Mouse (Mus musculus) kidney, postnatal 0 days (tissue): ENCODE results near the gene Slc12a9. TPM values are rescaled to one million over a fixed set of nuclear protein-coding genes. Genes with fewer than 3 reads are reported as not detected.

Experiments
- ATAC-seq: fragments of 200-750 bp; cut with Nextera tagmentation; replicated peaks from 2 replicates; pipeline ENCODE4 v1.8.0; 2017; ENCODE audit warnings: low read depth, moderate number of reproducible peaks, moderate TSS enrichment, moderate library complexity; ENCODE audit not compliant: low FRiP score
- DNase-seq: peaks from one replicate; pipeline ENCODE4 v3.0.0-alpha.2; 2016; ENCODE audit warnings: low spot score
- H3K27ac ChIP-seq: fragments of 300-500 bp; sonication (generic); 2 replicates; pipeline ENCODE4 v1.5.1; 2014; ENCODE audit warnings: mild to moderate bottlenecking
- H3K27me3 ChIP-seq: fragments of 300-500 bp; sonication (generic); 2 replicates; pipeline ENCODE4 v1.6.1; 2014; ENCODE audit warnings: low read length, mixed read lengths; ENCODE audit not compliant: insufficient read depth
- H3K36me3 ChIP-seq: fragments of 300-500 bp; sonication (generic); 2 replicates; pipeline ENCODE4 v1.6.1; 2014; ENCODE audit warnings: low read length, mixed read lengths; ENCODE audit not compliant: insufficient read depth
- H3K4me1 ChIP-seq: fragments of 300-500 bp; sonication (generic); replicated peaks from 2 replicates; pipeline ENCODE4 v1.6.1; 2014; ENCODE audit warnings: antibody characterized with exemption, low read length, mixed read lengths; ENCODE audit not compliant: insufficient read depth
- H3K4me2 ChIP-seq: fragments of 300-500 bp; sonication (generic); 2 replicates; pipeline ENCODE4 v1.6.1; 2014; ENCODE audit warnings: mild to moderate bottlenecking, low read length, moderate library complexity, mixed read lengths
- H3K4me3 ChIP-seq: fragments of 300-500 bp; sonication (generic); replicated peaks from 2 replicates; pipeline ENCODE4 v1.5.1; 2014; ENCODE audit warnings: low read depth, low read length
- H3K9ac ChIP-seq: fragments of 300-500 bp; sonication (generic); 2 replicates; pipeline ENCODE4 v1.6.1; 2014; ENCODE audit warnings: low read depth, low read length
- H3K9me3 ChIP-seq: fragments of 300-500 bp; sonication (generic); replicated peaks from 2 replicates; pipeline ENCODE4 v1.6.1; 2016; ENCODE audit warnings: low read length, inconsistent platforms, mixed read lengths
- CTCF ChIP-seq: IDR thresholded peaks from 2 replicates; pipeline ENCODE4 v1.5.1; 2016; ENCODE audit warnings: antibody characterized with exemption, low read depth, mild to moderate bottlenecking, moderate library complexity
- WGBS: fragments of 180-500 bp; shearing (Covaris S2); extraction: QIAGEN DNeasy Blood & Tissue Kit; methylation state at CpG from one replicate; pipeline ENCODE4 v1.1.7; 2014; 5-methylcytosine and 5-hydroxymethylcytosine counted together
- polyA plus RNA-seq: library from polyadenylated mRNA; unstranded; fragments of >200 nt; fragmentation: Nextera tagmentation; extraction: Ambion mirVana; gene quantifications from 2 replicates; pipeline ENCODE4 v1.2.1, GENCODE M21; 2015

Gene Slc12a9
- polyA plus RNA-seq, 1 experiment from 2014 or later, result 11.8 TPM

DNA sequence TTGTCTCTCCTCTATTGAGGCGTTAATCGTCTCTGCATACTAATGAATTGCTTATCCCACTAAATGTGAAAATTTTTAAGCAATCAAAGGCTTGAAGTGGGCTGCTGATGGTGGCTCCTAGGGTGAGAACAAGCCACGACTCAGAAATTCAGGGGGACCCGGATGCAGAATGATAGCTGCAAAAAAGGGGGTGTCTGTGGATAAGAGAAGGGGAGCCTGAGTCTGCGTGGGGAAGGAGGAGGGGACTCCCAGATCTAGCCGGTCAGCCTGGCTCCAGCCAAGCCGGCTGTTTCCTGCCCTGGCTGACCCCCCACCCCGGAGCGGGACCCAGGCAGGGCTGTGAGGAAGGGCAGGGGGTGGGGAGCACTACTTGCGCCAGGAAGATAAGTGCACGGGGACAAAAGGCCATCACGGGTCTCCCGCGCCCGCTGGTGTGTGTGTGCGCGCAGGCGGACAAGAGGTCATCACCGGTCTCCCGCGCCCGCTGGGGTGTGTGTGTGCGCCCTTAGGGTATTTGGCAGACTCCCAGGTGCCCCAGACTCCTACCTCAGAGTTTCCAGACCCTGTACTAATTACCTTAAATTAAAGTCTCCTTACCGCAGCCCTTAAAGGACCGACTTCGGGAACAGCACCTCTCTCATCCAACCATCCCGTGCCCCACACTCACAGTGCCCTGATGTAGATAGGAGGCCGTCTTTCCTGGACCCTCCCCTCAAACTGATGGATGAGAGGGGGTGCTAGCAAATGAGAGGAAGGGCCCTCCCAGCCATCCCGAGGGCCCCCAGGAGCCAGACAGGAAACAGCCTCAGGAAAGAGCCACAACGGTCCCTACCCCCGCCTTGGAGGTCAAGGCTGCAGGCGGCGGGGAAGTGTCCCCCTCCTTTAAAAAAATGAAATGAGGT, 15.3 kb upstream of the Slc12a9 start:
- H3K36me3 ChIP-seq, result 0 out of 2 replicates have a peak, but pooled peaks cover 3% of the 10 kb centered on the region
- H3K9ac ChIP-seq, result peak overlapping the region; percentile 61
- WGBS, result 2% methylated on average over 33 of the region's 33 CpGs
- DNase-seq (peak; percentile 80), ATAC-seq (peak; percentile 14; the same call in 1 of the 2 replicates)
- H3K9me3 ChIP-seq, result no peaks in the 10 kb centered on the region
- H3K4me2 ChIP-seq, result peak overlapping the region; percentile 76
- peaks cover 33% of the 10 kb centered on the region for H3K4me1 ChIP-seq
- H3K27me3 ChIP-seq, result no peaks in the 10 kb centered on the region
- H3K4me3 ChIP-seq, result peak overlapping the region; percentile 90
- H3K27ac ChIP-seq, result peak overlapping the region; percentile 98
- TF ChIP-seq CTCF, result no peak

DNA sequence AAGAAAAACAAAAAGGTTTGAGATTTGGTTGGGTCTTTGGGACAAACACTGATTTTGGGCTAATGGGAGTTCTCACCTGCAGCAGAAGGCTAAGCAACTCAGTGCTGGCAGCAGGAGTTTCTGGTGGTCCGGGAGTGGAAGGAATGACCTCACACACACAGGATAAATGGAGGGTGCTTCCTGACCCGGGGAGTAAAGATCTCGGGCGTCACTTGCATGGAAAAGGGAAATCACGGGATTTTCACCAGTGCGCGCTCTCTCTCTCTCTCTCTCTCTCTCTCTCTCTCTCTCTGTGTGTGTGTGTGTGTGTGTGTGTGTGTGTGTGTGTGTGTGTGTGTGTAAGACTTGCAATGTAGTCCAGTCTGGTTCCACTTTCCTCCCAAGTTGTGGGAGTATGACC, 14.5 kb upstream of the Slc12a9 start:
- Histone ChIP-seq H3K27ac (peak overlapping the region; percentile 98), H3K9ac (no peak overlapping the region), H3K4me1 (peaks cover 33% of the 10 kb centered on the region), H3K36me3 (no peaks in the 10 kb centered on the region), H3K4me3 (no peak overlapping the region), H3K27me3 (no peaks in the 10 kb centered on the region), H3K4me2 (peak overlapping the region; percentile 76), H3K9me3 (no peaks in the 10 kb centered on the region)
- no peak for TF ChIP-seq CTCF
- 1% methylated on average over 7 of the region's 7 CpGs for WGBS
- ATAC-seq (no peak), DNase-seq (peak; percentile 64)

- no peak for ATAC-seq
- peak overlapping the region; percentile 83; the same call in 1 of the 2 replicates for H3K27ac ChIP-seq
- H3K27me3 ChIP-seq, result no peaks in the 10 kb centered on the region
- H3K9me3 ChIP-seq, result no peaks in the 10 kb centered on the region
- H3K36me3 ChIP-seq, result no peaks in the 10 kb centered on the region
- H3K4me2 ChIP-seq, result no peak overlapping the region
- no peak overlapping the region for H3K9ac ChIP-seq
- H3K4me1 ChIP-seq, result peaks cover 25% of the 10 kb centered on the region
- no peak for DNase-seq
- 78% methylated on average over 4 of the region's 4 CpGs for WGBS
- H3K4me3 ChIP-seq, result no peak overlapping the region
- no peak for TF ChIP-seq CTCF
Observed at GRCm38 (mm10) chr5:137346983-137347382, 13.6 kb upstream of the Slc12a9 start.

- no peak overlapping the region for H3K9ac ChIP-seq
- 65% methylated on average over 1 of the region's 1 CpGs for WGBS
- no peaks in the 10 kb centered on the region for H3K36me3 ChIP-seq
- no peak for ATAC-seq
- no peak for DNase-seq
- peak overlapping the region; percentile 7; the same call in 1 of the 2 replicates for H3K4me2 ChIP-seq
- H3K27me3 ChIP-seq, result no peaks in the 10 kb centered on the region
- peaks cover 20% of the 10 kb centered on the region for H3K4me1 ChIP-seq
- no peaks in the 10 kb centered on the region for H3K9me3 ChIP-seq
- H3K4me3 ChIP-seq, result no peak overlapping the region
- peak overlapping the region; percentile 83 for H3K27ac ChIP-seq
- TF ChIP-seq CTCF, result no peak
Observed at GRCm38 (mm10) chr5:137346388-137346787, 13.0 kb upstream of the Slc12a9 start.

GRCm38 (mm10) chr5:137345821-137346220, 12.4 kb upstream of the Slc12a9 start:
- H3K27me3 ChIP-seq, result no peaks in the 10 kb centered on the region
- H3K4me2 ChIP-seq, result peak overlapping the region; percentile 7; the same call in 1 of the 2 replicates
- H3K9me3 ChIP-seq, result no peaks in the 10 kb centered on the region
- H3K36me3 ChIP-seq, result no peaks in the 10 kb centered on the region
- H3K4me1 ChIP-seq, result peaks cover 20% of the 10 kb centered on the region
- H3K27ac ChIP-seq, result peak overlapping the region; percentile 83
- ATAC-seq (peak; percentile 18; the same call in 1 of the 2 replicates), DNase-seq (peak; percentile 78)
- no peak overlapping the region for H3K4me3 ChIP-seq
- WGBS, result 13% methylated on average over 9 of the region's 9 CpGs
- TF ChIP-seq CTCF, result no peak
- no peak overlapping the region for H3K9ac ChIP-seq

- H3K9me3 ChIP-seq, result no peaks in the 10 kb centered on the region
- no peaks in the 10 kb centered on the region for H3K27me3 ChIP-seq
- no peak overlapping the region for H3K27ac ChIP-seq
- H3K36me3 ChIP-seq, result no peaks in the 10 kb centered on the region
- DNase-seq (no peak), ATAC-seq (no peak)
- TF ChIP-seq CTCF, result peak; percentile 26; the same call in 1 of the 2 replicates
- no peak overlapping the region for H3K4me3 ChIP-seq
- no peak overlapping the region for H3K9ac ChIP-seq
- H3K4me1 ChIP-seq, result peaks cover 24% of the 10 kb centered on the region
- H3K4me2 ChIP-seq, result no peak overlapping the region
Observed at GRCm38 (mm10) chr5:137343869-137344268, 10.5 kb upstream of the Slc12a9 start.
